Mouse (Mus musculus): ENCODE results near the gene Fryl. TPM values are rescaled to one million over a fixed set of nuclear protein-coding genes. Genes with fewer than 3 reads are reported as not detected.

Fryl gene
- polyA plus RNA-seq, 1 experiment: 15.3 TPM

DNA sequence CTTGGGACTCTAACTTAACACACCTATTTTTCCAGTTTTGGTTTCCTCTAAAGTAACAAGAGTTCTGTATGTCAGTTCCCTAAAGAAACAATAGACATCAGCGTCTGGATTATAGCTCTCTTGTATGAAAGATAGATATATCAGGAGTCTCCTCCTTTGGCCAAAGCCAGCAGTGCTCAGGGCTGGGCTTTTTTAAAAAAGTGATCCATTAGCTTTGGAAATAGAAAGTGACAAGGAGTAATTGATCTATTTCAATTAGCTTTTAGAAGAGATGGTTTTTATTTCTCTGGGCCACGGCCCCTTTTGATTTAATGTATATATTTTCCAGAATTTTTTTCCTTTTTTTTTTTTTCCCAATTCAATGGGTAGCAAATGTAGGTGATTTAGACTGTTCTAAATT lies 261.5 kb downstream of the Fryl start:
- Histone ChIP-seq H3K4me2 (ENCODE audit: low read depth) (peak overlapping the region; percentile 55), H3ac (ENCODE audit: control insufficient read depth, insufficient read length) (no peak overlapping the region), H3K79me2 (ENCODE audit: control insufficient read depth, insufficient read depth) (no peaks in the 10 kb centered on the region), H3K27me3 (ENCODE audit: control insufficient read depth, insufficient read depth, insufficient read length) (no peaks in the 10 kb centered on the region), H3K36me3 (ENCODE audit: control insufficient read depth, insufficient read depth) (no peaks in the 10 kb centered on the region), H3K4me3 (no peak overlapping the region)
- no peak for TF ChIP-seq MYOD1 (IDR thresholded peaks at IDR 0.05; ENCODE audit: control insufficient read depth in 1 of 3, insufficient read length in 2 of 3, low read depth in 2 of 3)
- TF ChIP-seq MAX (IDR thresholded peaks at IDR 0.05; ENCODE audit: low read depth): no peak
- no peak for TF ChIP-seq REST (IDR thresholded peaks at IDR 0.05; ENCODE audit: insufficient read depth, insufficient read length)

GRCm38 (mm10) chr5:72994424-72994823 lies 262.0 kb downstream of the Fryl start:
- no peaks in the 10 kb centered on the region for H3K79me2 ChIP-seq (ENCODE audit: control insufficient read depth, insufficient read depth)
- H3K4me3 ChIP-seq: no peak overlapping the region
- no peaks in the 10 kb centered on the region for H3K36me3 ChIP-seq (ENCODE audit: control insufficient read depth, insufficient read depth)
- H3K27me3 ChIP-seq (ENCODE audit: control insufficient read depth, insufficient read depth, insufficient read length): no peaks in the 10 kb centered on the region
- no peak overlapping the region for H3ac ChIP-seq (ENCODE audit: control insufficient read depth, insufficient read length)
- TF ChIP-seq MAX (IDR thresholded peaks at IDR 0.05; ENCODE audit: low read depth): no peak
- TF ChIP-seq POLR2AphosphoS2 (IDR thresholded peaks at IDR 0.05; ENCODE audit: insufficient read length, low read depth): no peak
- no peak for TF ChIP-seq MYOG (IDR thresholded peaks at IDR 0.05; ENCODE audit: control insufficient read depth in 1 of 3, insufficient read depth in 1 of 3, insufficient read length in 2 of 3, low read depth in 2 of 3)
- H3K4me2 ChIP-seq (ENCODE audit: low read depth): no peak overlapping the region

DNA sequence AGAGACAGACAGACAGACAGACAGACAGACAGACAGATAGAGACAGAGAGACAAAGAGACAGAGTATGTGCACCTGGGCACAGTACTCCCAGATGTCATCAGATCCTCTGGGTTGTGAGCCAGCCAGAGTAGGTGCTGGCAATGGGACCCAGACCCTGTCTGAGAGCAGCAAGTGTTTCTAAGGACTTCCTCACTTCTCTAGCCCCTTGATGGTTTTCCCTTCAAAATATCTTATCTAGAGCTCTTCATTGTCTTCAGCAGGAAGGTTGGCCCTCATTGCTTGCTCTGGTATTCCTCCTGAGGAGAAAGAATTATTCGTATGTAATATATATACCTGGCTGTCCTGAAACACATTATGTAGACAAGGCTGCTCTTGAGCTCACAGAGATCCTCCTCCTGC lies 263.9 kb downstream of the Fryl start:
- H3K79me2 ChIP-seq (ENCODE audit: control insufficient read depth, insufficient read depth): no peaks in the 10 kb centered on the region
- H3K36me3 ChIP-seq (ENCODE audit: control insufficient read depth, insufficient read depth): no peaks in the 10 kb centered on the region
- H3K4me2 ChIP-seq (ENCODE audit: low read depth): no peak overlapping the region
- TF ChIP-seq POLR2AphosphoS2 (IDR thresholded peaks at IDR 0.05; ENCODE audit: insufficient read length, low read depth) (no peak), POLR2A (IDR thresholded peaks at IDR 0.05; ENCODE audit: insufficient read length, low read depth) (no peak), REST (IDR thresholded peaks at IDR 0.05; ENCODE audit: insufficient read depth, insufficient read length) (no peak), MYOG (IDR thresholded peaks at IDR 0.05; ENCODE audit: control insufficient read depth in 1 of 3, insufficient read depth in 1 of 3, insufficient read length in 2 of 3, low read depth in 2 of 3) (no peak), CEBPB (IDR thresholded peaks at IDR 0.05; ENCODE audit: insufficient read depth, poor library complexity, severe bottlenecking) (no peak), USF1 (IDR thresholded peaks at IDR 0.05; ENCODE audit: low read depth) (no peak), SRF (IDR thresholded peaks at IDR 0.05; ENCODE audit: control insufficient read depth, insufficient read length, low read depth) (no peak), MYOD1 (IDR thresholded peaks at IDR 0.05; ENCODE audit: control insufficient read depth in 1 of 3, insufficient read length in 2 of 3, low read depth in 2 of 3) (no peak), TCF12 (IDR thresholded peaks at IDR 0.05; ENCODE audit: insufficient read depth, poor library complexity, severe bottlenecking) (no peak), E2F4 (IDR thresholded peaks at IDR 0.05; ENCODE audit: insufficient read depth) (no peak), MAX (IDR thresholded peaks at IDR 0.05; ENCODE audit: low read depth) (no peak), TCF3 (IDR thresholded peaks at IDR 0.05; ENCODE audit: insufficient read length, low read depth) (no peak)
- H3ac ChIP-seq (ENCODE audit: control insufficient read depth, insufficient read length): no peak overlapping the region
- no peak overlapping the region for H3K4me3 ChIP-seq
- H3K27me3 ChIP-seq (ENCODE audit: control insufficient read depth, insufficient read depth, insufficient read length): no peaks in the 10 kb centered on the region

- Histone ChIP-seq H3K4me2 (ENCODE audit: low read depth) (no peak overlapping the region), H3K27me3 (ENCODE audit: control insufficient read depth, insufficient read depth, insufficient read length) (no peaks in the 10 kb centered on the region), H3ac (ENCODE audit: control insufficient read depth, insufficient read length) (no peak overlapping the region), H3K79me2 (ENCODE audit: control insufficient read depth, insufficient read depth) (no peaks in the 10 kb centered on the region), H3K4me3 (no peak overlapping the region), H3K36me3 (ENCODE audit: control insufficient read depth, insufficient read depth) (no peaks in the 10 kb centered on the region)
- TF ChIP-seq SRF (IDR thresholded peaks at IDR 0.05; ENCODE audit: control insufficient read depth, insufficient read length, low read depth): no peak
These were observed 266.7 kb downstream of the Fryl start for GRCm38 (mm10) chr5:72989756-72990155.

DNA sequence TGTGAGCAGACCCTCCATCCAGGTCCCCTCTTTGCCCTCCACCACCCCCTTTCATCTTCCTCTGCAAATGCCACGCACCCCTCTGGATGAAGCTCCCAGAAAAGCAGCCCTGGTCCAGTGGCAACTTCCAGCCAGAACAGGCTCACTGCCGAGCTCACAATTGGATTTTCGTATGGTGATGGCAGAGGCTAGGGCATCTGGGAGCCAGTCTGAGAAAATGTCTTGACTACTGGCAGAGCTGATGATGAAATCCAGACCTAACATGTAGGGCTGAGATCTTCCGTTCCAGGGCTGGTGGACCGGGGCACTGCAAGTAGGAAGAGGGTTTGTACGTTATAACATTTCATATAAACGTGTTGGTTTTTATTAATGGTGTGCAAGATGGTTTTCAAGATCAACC lies 268.6 kb downstream of the Fryl start:
- Histone ChIP-seq H3ac (ENCODE audit: control insufficient read depth, insufficient read length) (no peak overlapping the region), H3K4me2 (ENCODE audit: low read depth) (no peak overlapping the region), H3K79me2 (ENCODE audit: control insufficient read depth, insufficient read depth) (no peaks in the 10 kb centered on the region), H3K36me3 (ENCODE audit: control insufficient read depth, insufficient read depth) (no peaks in the 10 kb centered on the region), H3K27me3 (ENCODE audit: control insufficient read depth, insufficient read depth, insufficient read length) (no peaks in the 10 kb centered on the region), H3K4me3 (no peak overlapping the region)
- no peak for TF ChIP-seq CEBPB (IDR thresholded peaks at IDR 0.05; ENCODE audit: insufficient read depth, poor library complexity, severe bottlenecking)
- TF ChIP-seq MYOD1 (IDR thresholded peaks at IDR 0.05; ENCODE audit: control insufficient read depth in 1 of 3, insufficient read length in 2 of 3, low read depth in 2 of 3): no peak
- TF ChIP-seq USF1 (IDR thresholded peaks at IDR 0.05; ENCODE audit: low read depth): no peak
- no peak for TF ChIP-seq TCF12 (IDR thresholded peaks at IDR 0.05; ENCODE audit: insufficient read depth, poor library complexity, severe bottlenecking)
- TF ChIP-seq POLR2A (IDR thresholded peaks at IDR 0.05; ENCODE audit: insufficient read length, low read depth): no peak
- no peak for TF ChIP-seq MAX (IDR thresholded peaks at IDR 0.05; ENCODE audit: low read depth)
- TF ChIP-seq MYOG (IDR thresholded peaks at IDR 0.05; ENCODE audit: control insufficient read depth in 1 of 3, insufficient read depth in 1 of 3, insufficient read length in 2 of 3, low read depth in 2 of 3): no peak
- no peak for TF ChIP-seq TCF3 (IDR thresholded peaks at IDR 0.05; ENCODE audit: insufficient read length, low read depth)
- no peak for TF ChIP-seq SRF (IDR thresholded peaks at IDR 0.05; ENCODE audit: control insufficient read depth, insufficient read length, low read depth)
- no peak for TF ChIP-seq E2F4 (IDR thresholded peaks at IDR 0.05; ENCODE audit: insufficient read depth)
- TF ChIP-seq POLR2AphosphoS2 (IDR thresholded peaks at IDR 0.05; ENCODE audit: insufficient read length, low read depth): no peak
- TF ChIP-seq REST (IDR thresholded peaks at IDR 0.05; ENCODE audit: insufficient read depth, insufficient read length): no peak

Data from myocyte (in vitro differentiated cells).